Mouse (Mus musculus): Measurements from ENCODE around the gene Mapk8. TPM values are rescaled to one million over a fixed set of nuclear protein-coding genes. Genes with fewer than 3 reads are reported as not detected.

The Mapk8 gene
- 10.3 and 12.2 TPM in 2 replicates for polyA plus RNA-seq (2012)

GRCm38 (mm10) chr14:33447027-33447569 lies at the start of gene Mapk8:
Gene Mapk8, minus strand, starts transcription at chr14:33447158.

GRCm38 (mm10) chr14:33471331-33471730 lies 24.4 kb upstream of the Mapk8 start, which contains the start of gene Frmpd2:
Gene Frmpd2, plus strand, starts transcription at chr14:33471696.

Other genes with a start within 250 kb of the Mapk8 start
- 1.3 and 1.7 TPM in 2 replicates for gene Arhgap22, start 233.1 kb downstream of the Mapk8 start, polyA plus RNA-seq (2012)
- not detected in 2 replicates for gene Frmpd2, start 24.5 kb upstream of the Mapk8 start, polyA plus RNA-seq (2012)
- not detected in 2 replicates for gene Ptpn20, start 142.0 kb upstream of the Mapk8 start, polyA plus RNA-seq (2012)